Mouse (Mus musculus) G1E-ER4 (cell line): ENCODE data around the gene Mpeg1. TPM values are rescaled to one million over a fixed set of nuclear protein-coding genes. Genes with fewer than 3 reads are reported as not detected.

ENCODE experiments used
- GATA1 ChIP-seq: IDR thresholded peaks from one replicate; pipeline ENCODE4 v1.8.0; 2012; ENCODE audit warnings: low read length, inconsistent platforms
- polyA plus RNA-seq: library from polyadenylated mRNA; stranded (reverse); fragments of >175 nt; gene quantifications from 2 replicates; pipeline ENCODE4 v1.2.3, GENCODE M21; 2012

Gene Mpeg1
- polyA plus RNA-seq, 1 experiment, result not detected

DNA sequence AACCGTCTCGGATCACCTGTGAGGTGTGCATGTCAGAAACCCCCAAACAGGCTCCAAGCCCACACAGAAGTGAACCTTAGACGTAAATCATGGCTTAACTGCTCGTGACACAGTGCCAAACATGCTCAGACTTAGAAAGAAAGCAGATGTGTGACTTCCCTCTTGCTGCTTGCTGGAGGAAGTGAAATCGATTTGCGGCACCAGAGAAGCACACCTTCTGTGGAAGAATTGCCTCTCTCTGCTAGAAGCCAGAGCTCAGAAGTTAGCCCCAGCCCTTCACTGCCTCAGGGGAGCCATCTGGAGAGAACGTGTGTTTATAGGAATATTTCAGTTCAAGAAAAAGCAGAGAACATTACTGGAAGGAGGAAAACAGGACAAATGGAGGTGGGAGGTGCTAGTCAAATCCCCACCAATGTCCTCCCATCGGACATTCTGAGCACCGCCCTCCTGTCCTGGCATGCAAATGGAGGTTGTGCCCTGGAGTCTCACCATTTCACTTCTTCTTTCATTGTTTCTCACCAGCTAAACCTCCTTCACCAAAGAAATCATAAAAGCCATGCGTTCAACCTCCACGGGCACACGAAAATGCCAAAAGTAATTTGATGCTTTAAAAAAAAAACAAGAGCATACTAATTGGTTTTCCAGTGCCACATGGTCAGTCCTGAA is 3.0 kb upstream of the Mpeg1 start:
- TF ChIP-seq GATA1, result no peak

DNA sequence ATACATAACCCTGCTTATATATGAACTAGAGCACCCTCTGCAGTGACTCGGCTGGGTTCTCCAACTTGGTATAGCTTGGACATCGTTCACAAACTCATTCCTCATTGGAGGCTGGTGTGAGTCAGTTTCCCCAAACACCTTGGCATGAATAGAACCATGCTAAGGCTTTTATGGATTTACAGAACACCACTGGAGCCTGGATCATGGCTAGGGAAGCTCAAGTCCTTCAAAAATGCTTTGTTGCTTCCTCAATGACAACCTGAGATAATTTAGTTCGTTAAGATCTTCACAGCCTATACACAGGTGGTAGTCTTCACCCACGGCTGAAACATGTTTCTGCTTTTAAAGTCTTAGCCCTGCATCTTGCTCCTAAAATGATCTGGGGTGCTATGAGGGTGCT is 1.1 kb upstream of the Mpeg1 start:
- no peak for TF ChIP-seq GATA1

DNA sequence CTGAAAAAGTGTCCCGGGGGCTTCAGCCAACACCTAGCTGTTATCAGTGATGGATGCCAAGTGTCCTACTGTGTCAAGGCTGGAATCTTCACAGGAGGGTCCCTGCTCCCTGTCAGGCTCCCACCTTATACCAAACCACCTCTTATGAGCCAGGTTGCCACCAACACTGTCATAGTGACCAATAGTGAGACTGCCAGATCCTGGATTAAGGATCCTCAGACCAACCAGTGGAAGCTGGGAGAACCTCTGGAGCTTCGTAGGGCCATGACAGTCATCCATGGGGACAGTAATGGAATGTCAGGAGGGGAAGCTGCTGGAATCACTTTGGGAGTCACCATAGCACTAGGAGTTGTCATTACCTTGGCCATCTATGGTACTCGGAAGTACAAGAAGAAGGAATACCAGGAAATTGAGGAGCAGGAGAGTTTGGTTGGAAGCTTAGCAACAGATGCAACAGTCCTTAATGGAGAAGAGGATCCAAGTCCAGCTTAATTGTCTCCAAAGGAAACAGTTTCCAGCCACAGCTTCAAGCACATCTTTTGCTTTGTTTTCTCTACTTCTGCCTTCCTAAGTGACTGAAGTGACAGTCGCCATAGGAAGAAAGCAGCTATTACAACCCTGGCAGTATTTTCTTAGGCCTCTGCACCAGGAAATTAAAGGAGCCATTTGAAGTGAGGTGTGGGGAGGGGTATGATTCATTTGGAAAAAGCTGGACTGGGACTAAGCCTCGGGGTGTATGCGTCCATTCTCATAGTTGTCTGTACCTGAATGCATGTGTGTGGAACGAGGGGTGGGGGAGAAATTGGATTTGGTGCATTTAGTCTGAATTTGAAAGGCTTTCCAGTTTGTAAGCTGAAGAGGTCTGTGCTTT is 2.5 kb downstream of the Mpeg1 start:
- TF ChIP-seq GATA1, result no peak

DNA sequence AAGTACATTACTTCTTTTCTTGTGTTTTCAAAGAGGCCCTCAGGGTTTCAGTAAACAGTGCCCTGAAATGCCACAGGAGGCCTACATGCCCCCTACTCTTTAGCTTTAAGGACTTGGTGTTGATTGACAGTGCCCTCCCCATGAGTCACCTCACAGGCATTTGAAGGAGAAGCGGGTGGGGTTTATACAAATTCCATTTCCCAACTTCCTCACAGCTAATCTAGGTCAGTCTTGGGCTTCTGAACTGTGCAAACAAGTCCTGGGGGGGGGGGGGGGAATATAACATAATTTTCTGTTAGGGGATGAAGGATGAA is 3.1 kb downstream of the Mpeg1 start:
- no peak for TF ChIP-seq GATA1

DNA sequence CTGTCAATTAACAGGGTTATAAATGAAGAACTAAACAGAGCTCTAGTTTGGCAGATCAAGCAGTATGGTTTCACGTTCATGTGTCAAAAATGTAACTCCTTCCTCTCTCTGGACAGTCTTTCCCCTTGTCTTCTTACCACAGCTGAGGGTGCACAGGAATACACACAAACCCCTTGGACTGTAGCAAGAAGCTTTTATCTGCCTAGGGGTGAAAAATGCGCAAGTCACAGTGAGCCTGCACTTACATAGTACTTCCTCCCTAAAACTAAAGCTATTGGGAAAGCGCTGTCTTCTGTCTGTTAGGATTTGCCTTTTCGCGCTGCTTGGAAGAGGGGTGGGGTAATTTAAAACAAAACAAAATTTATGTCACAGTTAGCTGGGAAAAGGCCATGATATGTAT is 3.5 kb downstream of the Mpeg1 start:
- no peak for TF ChIP-seq GATA1

DNA sequence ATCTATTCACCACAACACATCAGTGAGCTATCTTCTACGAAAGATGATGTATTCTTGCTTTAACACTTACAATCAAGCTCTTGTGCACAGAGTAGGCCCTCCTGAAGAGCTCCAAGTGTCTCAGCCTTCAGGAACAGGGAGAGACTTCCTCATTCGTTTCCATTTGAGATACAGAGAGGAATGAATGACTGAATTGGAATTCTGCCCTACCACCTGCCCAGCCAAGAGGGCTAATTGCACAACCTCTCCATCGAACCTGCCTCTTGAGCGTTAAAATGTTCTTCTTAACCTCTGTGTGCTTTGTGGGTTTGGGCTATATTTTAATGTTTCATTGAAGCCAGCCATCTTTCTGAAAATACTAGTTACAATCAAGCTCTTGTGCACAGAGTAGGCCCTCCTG is 4.1 kb downstream of the Mpeg1 start:
- TF ChIP-seq GATA1, result no peak

DNA sequence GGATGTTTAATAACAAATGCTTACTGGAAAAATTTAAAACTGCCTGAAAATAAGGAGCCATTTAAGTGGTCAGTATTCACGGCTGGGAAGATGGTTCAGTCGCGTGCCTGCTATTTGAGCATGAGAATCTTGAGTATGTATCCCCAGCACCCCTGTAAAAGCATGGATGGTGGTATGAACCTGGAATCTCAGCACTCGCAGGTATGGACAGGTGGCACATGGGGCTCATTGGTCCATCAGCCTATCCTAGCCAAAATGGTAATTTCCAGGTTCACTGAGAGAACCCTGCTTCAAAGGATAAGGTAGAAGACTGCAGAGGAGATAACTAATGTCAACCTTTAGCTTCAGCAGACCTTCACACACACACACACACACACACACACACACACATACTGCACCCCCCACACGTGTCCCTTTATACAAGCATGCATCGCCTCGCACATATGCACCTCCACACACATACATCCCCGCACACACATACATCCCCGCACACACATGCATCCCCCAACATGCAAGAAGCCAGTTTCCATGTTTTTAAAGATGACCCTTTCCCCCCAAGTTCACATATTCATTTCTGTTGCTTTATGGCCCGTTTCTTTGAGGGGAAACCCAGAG is 5.1 kb downstream of the Mpeg1 start:
- no peak for TF ChIP-seq GATA1

DNA sequence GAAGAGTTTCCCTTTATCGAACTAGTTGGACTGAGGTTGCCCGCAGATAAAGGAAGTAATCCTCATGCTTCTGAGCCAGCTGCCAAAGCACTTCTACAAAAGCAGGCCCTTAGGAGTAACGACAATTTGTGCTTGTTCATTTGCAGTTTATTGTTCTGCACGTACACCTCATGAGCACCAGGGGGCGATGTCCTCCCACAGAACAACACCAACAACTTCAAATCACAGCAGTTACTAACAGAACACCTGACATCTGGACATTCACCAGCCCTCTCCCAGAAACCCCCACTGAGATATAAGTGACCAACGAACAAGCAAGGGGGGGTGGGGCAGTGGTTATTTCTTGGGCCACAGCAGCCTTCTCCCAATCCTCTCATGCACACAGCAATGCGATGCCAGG is 5.6 kb downstream of the Mpeg1 start:
- no peak for TF ChIP-seq GATA1

DNA sequence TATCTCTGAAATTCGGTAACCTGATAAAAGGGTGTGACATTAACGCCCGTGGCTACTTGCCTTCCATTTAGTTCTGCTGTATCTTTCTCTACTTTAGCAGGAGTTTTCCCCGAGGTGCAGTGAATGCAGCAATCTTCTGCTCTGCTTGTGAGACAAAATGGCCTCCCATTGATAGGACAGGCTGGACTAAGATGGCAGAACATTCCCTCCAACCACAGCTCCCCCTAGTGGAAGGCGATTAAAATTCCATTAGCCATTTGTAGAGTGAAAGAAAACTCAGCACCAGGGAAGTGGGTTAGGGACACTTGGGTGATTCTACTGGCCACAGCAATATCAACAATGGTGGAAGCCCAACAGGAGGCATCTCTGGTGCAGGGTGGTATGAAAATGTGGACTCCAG is 6.9 kb downstream of the Mpeg1 start:
- no peak for TF ChIP-seq GATA1

DNA sequence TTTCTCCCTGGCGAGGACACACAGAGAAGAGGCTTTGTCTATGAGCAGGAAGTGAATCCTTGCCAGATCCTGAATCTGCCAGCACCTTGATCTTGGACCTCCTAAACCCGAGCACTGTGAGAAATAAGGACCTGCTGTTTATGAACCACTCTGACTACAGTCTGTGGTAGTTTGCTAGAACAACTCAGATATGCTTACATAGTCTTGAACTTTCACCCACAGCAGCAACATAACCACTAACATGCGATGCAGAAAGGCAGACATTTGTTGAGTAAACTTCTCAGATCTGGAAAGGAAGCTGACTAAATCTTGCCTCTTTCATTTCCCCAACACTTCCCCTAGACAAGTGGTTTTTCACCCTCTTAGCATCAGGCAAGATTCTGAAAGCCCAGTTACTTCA is 11.3 kb downstream of the Mpeg1 start:
- TF ChIP-seq GATA1, result no peak

DNA sequence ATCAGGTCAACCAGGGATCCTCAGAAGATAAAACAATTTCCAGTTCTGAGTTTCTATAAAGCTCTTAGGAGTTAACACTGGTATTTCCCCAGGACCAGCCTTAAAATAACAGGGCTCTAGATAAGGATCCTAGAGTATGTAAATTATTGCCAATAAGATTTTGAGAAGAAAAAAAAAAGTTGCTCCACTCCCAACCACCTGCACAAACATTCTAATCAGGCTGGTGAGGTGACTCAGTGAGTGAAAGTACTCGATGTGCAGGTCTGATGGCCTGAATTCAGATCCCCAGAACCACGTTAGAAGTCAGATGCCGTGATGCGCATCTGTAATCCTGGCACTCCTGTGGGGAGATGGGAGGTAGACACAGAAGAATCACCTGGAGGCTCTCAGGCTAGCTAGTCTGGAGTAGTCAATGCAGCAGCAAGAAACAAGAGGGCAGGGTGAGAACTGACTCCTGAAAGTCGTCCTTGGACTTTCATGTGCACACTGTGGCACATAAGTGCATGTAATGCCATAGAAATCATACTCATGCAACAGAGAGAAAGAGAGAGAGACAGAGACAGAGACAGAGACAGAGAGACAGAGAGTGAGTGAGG is 11.9 kb downstream of the Mpeg1 start:
- TF ChIP-seq GATA1, result no peak

DNA sequence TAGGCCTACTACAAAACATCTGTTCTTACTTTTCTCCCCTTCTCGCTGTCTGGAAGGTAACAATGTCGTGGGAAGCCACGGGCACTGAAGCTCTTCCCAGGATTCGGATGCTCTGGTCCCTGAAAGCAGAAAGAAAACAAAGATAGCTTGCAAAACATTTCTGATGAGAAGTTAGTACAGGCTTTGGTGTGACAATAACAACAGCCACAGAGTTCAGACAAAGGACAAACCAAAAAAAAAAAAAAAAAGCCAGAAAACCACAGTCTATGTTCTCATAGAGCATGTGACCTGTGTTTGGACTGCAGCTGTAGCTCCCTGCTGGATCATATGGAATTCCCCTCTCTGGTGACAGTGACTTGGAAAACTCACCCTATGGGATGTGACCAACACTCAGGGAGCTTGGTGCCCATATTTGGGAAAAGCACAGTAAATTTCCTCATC is 12.6 kb downstream of the Mpeg1 start:
- no peak for TF ChIP-seq GATA1

DNA sequence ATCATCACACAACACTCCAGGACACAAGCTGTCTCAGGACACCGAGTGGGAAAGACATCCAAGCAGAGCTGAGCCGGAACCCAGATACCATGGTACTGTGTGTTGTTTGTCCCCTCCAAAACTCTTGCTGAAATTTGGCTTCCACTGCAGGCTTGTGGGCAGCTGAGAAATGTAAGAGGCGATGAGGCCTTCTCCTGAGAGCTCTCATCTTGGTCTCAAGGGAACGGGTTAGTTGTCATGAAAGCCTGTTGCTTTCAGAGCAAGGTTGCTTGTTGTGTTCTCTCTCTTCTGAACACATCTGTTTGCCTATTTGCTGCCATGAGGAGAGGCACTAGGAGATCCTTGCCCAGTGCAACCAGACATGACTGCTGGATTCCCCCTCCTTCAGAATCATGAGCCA is 13.4 kb downstream of the Mpeg1 start:
- no peak for TF ChIP-seq GATA1

DNA sequence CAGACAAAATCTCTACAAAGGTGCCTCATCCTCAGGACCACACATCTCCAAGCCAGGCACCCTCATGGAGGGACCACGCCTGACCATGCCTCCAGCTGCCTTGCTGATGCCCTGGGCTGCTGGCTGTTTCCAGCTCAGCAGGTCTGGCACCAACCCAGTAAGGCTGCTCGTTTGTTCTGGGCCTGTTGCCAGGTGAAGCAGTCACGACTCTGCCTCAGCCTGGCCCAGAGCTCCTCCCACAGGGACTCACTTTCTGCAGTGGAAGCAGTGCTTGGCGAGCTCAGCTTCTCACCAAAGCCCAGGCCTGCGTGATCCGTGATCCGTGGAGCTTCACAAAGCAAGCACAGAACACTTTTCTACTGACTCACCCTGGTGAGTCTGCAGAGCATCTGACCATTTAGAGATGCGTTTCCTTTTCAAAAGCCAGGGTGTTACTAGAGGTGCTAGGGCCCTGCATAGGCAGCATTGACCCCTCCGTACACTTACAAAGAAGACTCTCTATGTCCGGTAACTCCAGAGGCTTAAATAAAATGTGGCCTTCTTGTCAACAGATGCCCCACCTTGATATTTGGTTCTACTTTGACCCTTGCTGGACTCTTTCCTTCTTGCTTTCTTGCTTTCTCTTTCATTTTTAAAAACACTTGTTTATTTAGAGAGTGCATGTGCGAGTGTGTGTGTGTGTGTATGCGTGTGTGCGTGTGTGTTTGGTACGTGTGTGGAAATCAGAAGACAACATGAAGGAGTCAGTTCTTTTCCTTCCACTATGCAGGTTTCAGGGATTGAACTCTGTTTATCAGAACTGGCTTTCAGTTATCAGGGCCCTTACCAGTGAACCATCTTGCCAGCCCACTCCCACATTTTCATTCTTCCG is 15.0 kb downstream of the Mpeg1 start:
- TF ChIP-seq GATA1, result no peak

DNA sequence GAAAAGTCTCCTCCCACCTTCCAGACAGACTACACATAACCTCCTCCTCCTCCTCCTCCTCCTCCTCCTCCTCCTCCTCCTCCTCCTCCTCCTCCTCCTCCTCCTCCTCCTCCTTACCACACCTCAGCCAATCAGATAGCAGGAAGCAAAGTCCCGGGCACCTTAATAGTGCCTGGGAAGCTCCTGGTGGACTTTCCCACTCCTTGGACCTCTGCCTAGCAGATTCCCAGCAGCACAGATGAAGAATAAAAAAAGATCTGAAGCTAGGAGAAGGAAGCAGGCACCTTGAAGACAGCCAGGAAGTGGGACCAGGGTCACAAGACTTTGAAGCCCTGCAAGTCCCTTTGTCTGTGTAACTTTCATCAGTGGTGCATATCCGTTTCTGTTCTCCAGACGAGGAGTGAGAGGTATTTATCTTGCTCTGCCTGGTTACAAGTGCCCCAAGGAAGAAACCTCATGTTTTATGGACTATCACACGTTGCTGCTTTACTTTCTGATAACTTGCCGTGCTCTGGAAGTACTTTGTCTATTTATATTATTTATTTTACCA is 16.2 kb downstream of the Mpeg1 start:
- no peak for TF ChIP-seq GATA1
